Comparison of ENCODE assay signal across 8 mouse cellular contexts in genomic region chr5:52064804-52065451, GRCm38 (mm10).
DNase-seq lines count a peak whose midpoint lies in the region; ATAC-seq and TF ChIP-seq lines count a peak whose summit lies in the region.

No protein-coding gene starts in this region.

- TF ChIP-seq POLR2A in cortical plate, adult 2 months (IDR thresholded peaks at IDR 0.05; ENCODE audit: extremely low read depth, insufficient read depth, low read length): no peak

- no peak overlapping the region for H3K4me2 ChIP-seq in intestine, embryonic 14.5 days (ENCODE audit: low read length)

- peak; percentile 79 to 81 for DNase-seq in adrenal gland, adult 18-20 months (ENCODE audit: low spot score in 2 of 2)
- DNase-seq in gastrocnemius, adult 8-10 months (ENCODE audit: low spot score in 2 of 2): peak; percentile 40 to 50
- DNase-seq in intestine, embryonic 14.5 days (ENCODE audit: low spot score): peak; percentile 93
- peak; percentile 26 to 85 for DNase-seq in left cerebral cortex, adult 9 months (ENCODE audit: low spot score in 2 of 2)
- DNase-seq in mesoderm, embryonic 11.5 days (ENCODE audit: low read depth, low spot score): peak; percentile 83
- DNase-seq in right cerebral cortex, postnatal 25 days: peak; percentile 79
- peak; percentile 69 to 80 for DNase-seq in urinary bladder, postnatal 36 days (ENCODE audit: low spot score in 2 of 2)

- H3K9ac ChIP-seq in intestine, embryonic 14.5 days (ENCODE audit: low read length): no peak overlapping the region

- no peaks in the 10 kb centered on the region for H3K27me3 ChIP-seq in intestine, embryonic 14.5 days (replicated peaks; ENCODE audit: control insufficient read depth, insufficient read depth, low read length)

- H3K36me3 ChIP-seq in intestine, embryonic 14.5 days (ENCODE audit: control insufficient read depth, insufficient read depth, low read length): no peaks in the 10 kb centered on the region

- peak; percentile 84 for ATAC-seq in intestine, embryonic 14.5 days (replicated peaks; ENCODE audit: low FRiP score, low TSS enrichment, low read depth)

- H3K4me1 ChIP-seq in cortical plate, adult 2 months (ENCODE audit: control insufficient read depth, insufficient read depth, low read length): no peaks in the 10 kb centered on the region
- H3K4me1 ChIP-seq in intestine, embryonic 14.5 days (replicated peaks; ENCODE audit: control insufficient read depth, insufficient read depth, low read length): 0 out of 2 replicates have a peak, but pooled peaks cover 5% of the 10 kb centered on the region

- WGBS in intestine, embryonic 14.5 days: 29% methylated on average over 16 of the region's 16 CpGs

- no peak overlapping the region for H3K27ac ChIP-seq in cortical plate, adult 2 months (ENCODE audit: insufficient read depth, low read length)
- H3K27ac ChIP-seq in intestine, embryonic 14.5 days (ENCODE audit: low read depth): no peak overlapping the region

- no peak overlapping the region for H3K4me3 ChIP-seq in cortical plate, adult 2 months (ENCODE audit: insufficient read depth, low read length)
- no peak overlapping the region for H3K4me3 ChIP-seq in intestine, embryonic 14.5 days (ENCODE audit: low read depth, low read length)

- H3K9me3 ChIP-seq in intestine, embryonic 14.5 days (ENCODE audit: control insufficient read depth, low read length): no peaks in the 10 kb centered on the region

- TF ChIP-seq CTCF in cortical plate, adult 2 months (IDR thresholded peaks at IDR 0.05; ENCODE audit: extremely low read depth, insufficient read depth, low read length): peak; percentile 96
